Mouse (Mus musculus): ENCODE measurements around the gene Ccdc127. TPM values are rescaled to one million over a fixed set of nuclear protein-coding genes. Genes with fewer than 3 reads are reported as not detected.

Gene Ccdc127
- polyA plus RNA-seq, 1 experiment from 2014 or later, result 14.3 TPM

DNA sequence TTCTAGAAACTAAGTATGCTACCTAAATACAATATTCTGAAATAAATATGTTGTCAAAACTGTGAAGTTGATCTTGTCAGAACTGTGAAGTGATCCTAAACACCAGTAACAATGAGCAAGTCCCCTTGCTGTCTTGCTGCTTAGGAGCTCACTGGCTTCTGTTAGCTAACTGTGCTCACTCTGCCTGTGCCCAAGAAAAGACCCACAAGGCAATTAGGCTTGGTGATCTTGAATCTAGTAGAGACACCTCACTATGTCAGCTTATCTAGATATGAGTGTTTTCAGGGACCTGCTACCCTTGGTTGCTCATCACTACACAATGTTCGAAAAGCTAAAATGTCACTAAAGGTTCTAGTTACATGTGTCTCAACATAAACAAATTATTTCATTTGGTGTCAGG lies 44.3 kb upstream of the Ccdc127 start:
- Histone ChIP-seq H3K9ac (replicated peaks) (no peak overlapping the region), H3K4me2 (ENCODE audit: low read depth, low read length) (no peak overlapping the region), H3K4me3 (ENCODE audit: low read depth, low read length) (no peak overlapping the region), H3K36me3 (replicated peaks; ENCODE audit: insufficient read depth, low read length) (peaks cover 58% of the 10 kb centered on the region), H3K27me3 (ENCODE audit: insufficient read depth, low read length) (no peaks in the 10 kb centered on the region), H3K4me1 (ENCODE audit: insufficient read depth) (no peaks in the 10 kb centered on the region), H3K27ac (ENCODE audit: low read depth) (no peak overlapping the region), H3K9me3 (ENCODE audit: low read length) (no peaks in the 10 kb centered on the region)
- WGBS (ENCODE audit: insufficient replicate concordance), result 88% methylated on average over 1 of the region's 1 CpGs
- ATAC-seq (no peak), DNase-seq (no peak)
- TF ChIP-seq EP300 (IDR thresholded peaks at IDR 0.05; ENCODE audit: low read depth) (no peak), CTCF (IDR thresholded peaks at IDR 0.05; ENCODE audit: low read depth) (no peak)

- H3K27ac ChIP-seq (ENCODE audit: low read depth), result no peak overlapping the region
- WGBS (ENCODE audit: insufficient replicate concordance), result 84% methylated on average over 3 of the region's 3 CpGs
- DNase-seq (no peak), ATAC-seq (no peak)
- no peaks in the 10 kb centered on the region for H3K27me3 ChIP-seq (ENCODE audit: insufficient read depth, low read length)
- H3K9ac ChIP-seq (replicated peaks), result no peak overlapping the region
- H3K9me3 ChIP-seq (ENCODE audit: low read length), result no peaks in the 10 kb centered on the region
- peaks cover 19% of the 10 kb centered on the region for H3K36me3 ChIP-seq (replicated peaks; ENCODE audit: insufficient read depth, low read length)
- no peak overlapping the region for H3K4me2 ChIP-seq (ENCODE audit: low read depth, low read length)
- H3K4me1 ChIP-seq (ENCODE audit: insufficient read depth), result peaks cover 14% of the 10 kb centered on the region
- no peak for TF ChIP-seq EP300 (IDR thresholded peaks at IDR 0.05; ENCODE audit: low read depth)
- no peak for TF ChIP-seq CTCF (IDR thresholded peaks at IDR 0.05; ENCODE audit: low read depth)
- no peak overlapping the region for H3K4me3 ChIP-seq (ENCODE audit: low read depth, low read length)
These were observed 35.5 kb upstream of the Ccdc127 start for GRCm38 (mm10) chr13:74314616-74315015.

- TF ChIP-seq EP300 (IDR thresholded peaks at IDR 0.05; ENCODE audit: low read depth) (no peak), CTCF (IDR thresholded peaks at IDR 0.05; ENCODE audit: low read depth) (no peak)
- H3K36me3 ChIP-seq (replicated peaks; ENCODE audit: insufficient read depth, low read length), result peaks cover 23% of the 10 kb centered on the region
- DNase-seq (no peak), ATAC-seq (no peak)
- H3K9me3 ChIP-seq (ENCODE audit: low read length), result no peaks in the 10 kb centered on the region
- 14% methylated on average over 4 of the region's 4 CpGs for WGBS (ENCODE audit: insufficient replicate concordance)
- H3K27ac ChIP-seq (ENCODE audit: low read depth), result peak overlapping the region; percentile 82
- peak overlapping the region; percentile 77 for H3K9ac ChIP-seq (replicated peaks)
- H3K4me2 ChIP-seq (ENCODE audit: low read depth, low read length), result peak overlapping the region; percentile 84
- peaks cover 14% of the 10 kb centered on the region for H3K4me1 ChIP-seq (ENCODE audit: insufficient read depth)
- peak overlapping the region; percentile 75 for H3K4me3 ChIP-seq (ENCODE audit: low read depth, low read length)
- H3K27me3 ChIP-seq (ENCODE audit: insufficient read depth, low read length), result no peaks in the 10 kb centered on the region
These were observed 33.7 kb upstream of the Ccdc127 start for GRCm38 (mm10) chr13:74316386-74316785.

DNA sequence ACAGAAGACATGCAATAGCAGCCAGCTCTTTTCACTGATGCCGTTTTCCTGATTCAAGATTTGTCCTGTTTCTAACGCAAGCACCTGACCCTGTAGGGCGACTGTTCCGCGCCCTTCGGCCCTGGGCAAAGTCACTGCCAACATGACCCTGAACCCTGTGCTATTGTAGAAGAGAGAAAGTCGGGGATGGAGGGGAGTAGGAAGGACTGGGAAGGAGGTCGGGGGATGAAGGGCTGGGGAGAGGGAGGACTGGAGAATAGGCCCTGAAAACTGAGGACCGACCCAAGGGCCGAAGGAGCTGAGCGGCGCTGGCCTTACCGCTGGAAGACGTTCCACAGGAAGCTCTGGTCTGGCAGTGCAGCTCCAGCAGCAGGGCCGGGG lies 33.3 kb upstream of the Ccdc127 start:
- Histone ChIP-seq H3K9me3 (ENCODE audit: low read length) (no peaks in the 10 kb centered on the region), H3K27me3 (ENCODE audit: insufficient read depth, low read length) (no peaks in the 10 kb centered on the region), H3K4me1 (ENCODE audit: insufficient read depth) (peaks cover 14% of the 10 kb centered on the region), H3K4me2 (ENCODE audit: low read depth, low read length) (peak overlapping the region; percentile 84), H3K4me3 (ENCODE audit: low read depth, low read length) (peak overlapping the region; percentile 75), H3K27ac (ENCODE audit: low read depth) (peak overlapping the region; percentile 82), H3K36me3 (replicated peaks; ENCODE audit: insufficient read depth, low read length) (peaks cover 27% of the 10 kb centered on the region), H3K9ac (replicated peaks) (peak overlapping the region; percentile 77)
- under 1% methylated on average over 15 of the region's 15 CpGs for WGBS (ENCODE audit: insufficient replicate concordance)
- TF ChIP-seq CTCF (IDR thresholded peaks at IDR 0.05; ENCODE audit: low read depth), result no peak
- ATAC-seq (peak; percentile 49), DNase-seq (no peak)

DNA sequence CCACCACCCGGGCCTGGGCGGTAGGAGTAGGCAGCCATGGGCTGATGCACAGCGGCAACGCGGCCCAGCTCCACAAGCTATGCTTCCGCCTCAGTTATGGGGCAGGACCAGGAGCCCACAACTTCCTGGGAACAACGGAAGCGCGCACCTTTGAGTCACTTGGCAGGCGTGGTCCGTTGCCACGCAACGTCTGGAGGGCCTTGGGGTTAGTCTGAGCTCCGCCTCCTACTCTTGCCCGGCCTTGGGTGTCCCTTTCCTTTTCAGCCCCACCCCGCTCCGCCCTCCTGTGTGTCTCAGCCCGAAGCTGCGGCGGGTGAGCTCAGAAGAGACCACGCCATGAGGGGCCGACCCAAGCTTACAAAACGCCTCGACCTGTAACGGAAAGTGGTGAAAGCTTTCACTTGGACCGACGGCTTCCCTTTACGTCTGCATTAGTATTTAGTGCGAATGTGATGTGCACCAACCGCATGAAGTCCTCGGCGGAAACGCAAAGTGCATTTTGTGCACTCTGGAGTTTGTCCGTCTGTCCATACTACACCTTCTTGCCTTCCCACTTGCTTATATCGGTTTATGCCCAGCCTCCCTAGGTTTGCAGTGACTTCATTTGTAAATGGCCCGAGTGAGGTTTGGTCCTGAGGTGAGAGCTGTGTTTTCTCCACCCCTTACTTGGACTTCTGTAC lies 32.8 kb upstream of the Ccdc127 start, which contains the start of gene Pdcd6:
Gene Pdcd6 (minus strand): TSS at position 411 of the 680 bp plus-strand sequence.
- peaks cover 14% of the 10 kb centered on the region for H3K4me1 ChIP-seq (ENCODE audit: insufficient read depth)
- no peak for TF ChIP-seq EP300 (IDR thresholded peaks at IDR 0.05; ENCODE audit: low read depth)
- H3K9ac ChIP-seq (replicated peaks), result peak within 1 kb of the TSS; percentile 77
- WGBS (ENCODE audit: insufficient replicate concordance), result under 1% methylated on average over 36 of the region's 36 CpGs
- peak within 1 kb of the TSS; percentile 75 for H3K4me3 ChIP-seq (ENCODE audit: low read depth, low read length)
- H3K27me3 ChIP-seq (ENCODE audit: insufficient read depth, low read length), result no peaks in the 10 kb centered on the region
- peaks cover 33% of the 10 kb centered on the region for H3K36me3 ChIP-seq (replicated peaks; ENCODE audit: insufficient read depth, low read length)
- DNase-seq (peak; percentile 97), ATAC-seq (peak; percentile 97)
- peak within 1 kb of the TSS; percentile 84 for H3K4me2 ChIP-seq (ENCODE audit: low read depth, low read length)
- peak within 1 kb of the TSS; percentile 82 for H3K27ac ChIP-seq (ENCODE audit: low read depth)
- H3K9me3 ChIP-seq (ENCODE audit: low read length), result no peaks in the 10 kb centered on the region

DNA sequence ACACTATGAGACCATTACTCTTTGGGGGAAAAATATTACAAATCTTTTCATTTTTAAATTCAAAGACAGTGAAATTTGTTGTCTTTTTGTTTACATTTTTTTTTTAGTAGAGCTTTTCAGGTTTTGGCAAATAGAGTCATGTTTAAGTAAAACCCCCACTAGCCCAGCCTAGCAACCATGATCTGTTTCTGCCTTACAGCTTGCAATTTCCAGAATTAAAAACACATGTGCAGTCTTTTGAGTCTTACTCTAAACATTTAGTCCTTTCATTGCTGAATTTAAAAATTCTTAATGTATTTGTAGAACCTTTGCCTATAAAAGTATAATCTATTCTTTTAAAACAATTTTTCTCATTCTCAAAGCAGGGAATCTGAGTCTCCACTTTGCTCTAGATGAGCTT lies 20.8 kb upstream of the Ccdc127 start:
- Histone ChIP-seq H3K4me3 (ENCODE audit: low read depth, low read length) (no peak overlapping the region), H3K4me1 (ENCODE audit: insufficient read depth) (no peaks in the 10 kb centered on the region), H3K36me3 (replicated peaks; ENCODE audit: insufficient read depth, low read length) (peaks cover 59% of the 10 kb centered on the region), H3K9me3 (ENCODE audit: low read length) (no peaks in the 10 kb centered on the region), H3K27ac (ENCODE audit: low read depth) (no peak overlapping the region), H3K4me2 (ENCODE audit: low read depth, low read length) (no peak overlapping the region), H3K27me3 (ENCODE audit: insufficient read depth, low read length) (no peaks in the 10 kb centered on the region), H3K9ac (replicated peaks) (no peak overlapping the region)
- no peak for TF ChIP-seq CTCF (IDR thresholded peaks at IDR 0.05; ENCODE audit: low read depth)
- no peak for TF ChIP-seq EP300 (IDR thresholded peaks at IDR 0.05; ENCODE audit: low read depth)
- DNase-seq (no peak), ATAC-seq (no peak)

Data from liver, postnatal 0 days (tissue).